Mouse (Mus musculus) ovary, postnatal 14 days (tissue): ENCODE measurements at regions not wholly inside any gene's neighbourhood (a gene's known extent, or its start where the extent isn't known, plus 50 kb on each side); places are given as distances from the start of the nearest gene placed in this dataset.

Experiments
- DNase-seq: peaks from one replicate; pipeline ENCODE4 v3.0.0; 2022; ENCODE audit warnings: low spot score

- no peak for DNase-seq
Observed at GRCm38 (mm10) chr9:116511450-116511849, 336.3 kb upstream of the Tgfbr2 start.

- DNase-seq = no peak
Observed at GRCm38 (mm10) chr9:116507756-116508155, 332.6 kb upstream of the Tgfbr2 start.

GRCm38 (mm10) chr9:116502831-116503230 lies 327.7 kb upstream of the Tgfbr2 start:
- no peak for DNase-seq

- no peak for DNase-seq
Observed at GRCm38 (mm10) chr9:116500951-116501350, 325.8 kb upstream of the Tgfbr2 start.

- DNase-seq = no peak
Observed at GRCm38 (mm10) chr9:116491227-116491626, 316.1 kb upstream of the Tgfbr2 start.

GRCm38 (mm10) chr9:116489787-116490186 lies 314.6 kb upstream of the Tgfbr2 start:
- DNase-seq = peak; percentile 7

GRCm38 (mm10) chr9:116489273-116489672 lies 314.1 kb upstream of the Tgfbr2 start:
- DNase-seq = no peak

GRCm38 (mm10) chr9:116477309-116477708 lies 302.1 kb upstream of the Tgfbr2 start:
- DNase-seq = no peak

GRCm38 (mm10) chr9:116475206-116475955 lies 300.2 kb upstream of the Tgfbr2 start:
- DNase-seq = no peak

- DNase-seq = no peak
Observed at GRCm38 (mm10) chr9:116472855-116473254, 297.7 kb upstream of the Tgfbr2 start.

GRCm38 (mm10) chr9:116468569-116469250 lies 293.6 kb upstream of the Tgfbr2 start:
- peak; percentile 7 for DNase-seq

GRCm38 (mm10) chr9:116466336-116466735 lies 291.2 kb upstream of the Tgfbr2 start:
- no peak for DNase-seq

GRCm38 (mm10) chr9:116464626-116465025 lies 289.5 kb upstream of the Tgfbr2 start:
- no peak for DNase-seq

GRCm38 (mm10) chr9:116462232-116462631 lies 287.1 kb upstream of the Tgfbr2 start:
- no peak for DNase-seq

GRCm38 (mm10) chr9:116460022-116460421 lies 284.9 kb upstream of the Tgfbr2 start:
- no peak for DNase-seq

GRCm38 (mm10) chr9:116452050-116452449 lies 276.9 kb upstream of the Tgfbr2 start:
- DNase-seq = no peak

- DNase-seq = no peak
Observed at GRCm38 (mm10) chr9:116450829-116451228, 275.7 kb upstream of the Tgfbr2 start.

- no peak for DNase-seq
Observed at GRCm38 (mm10) chr9:116447734-116448133, 272.6 kb upstream of the Tgfbr2 start.

- no peak for DNase-seq
Observed at GRCm38 (mm10) chr9:116438580-116438979, 263.4 kb upstream of the Tgfbr2 start.

GRCm38 (mm10) chr9:116434414-116434813 lies 259.3 kb upstream of the Tgfbr2 start:
- DNase-seq = no peak

GRCm38 (mm10) chr9:116429061-116429460 lies 253.9 kb upstream of the Tgfbr2 start:
- no peak for DNase-seq

GRCm38 (mm10) chr9:116428475-116428874 lies 253.3 kb upstream of the Tgfbr2 start:
- DNase-seq = no peak

- no peak for DNase-seq
Observed at GRCm38 (mm10) chr9:116427278-116427677, 252.1 kb upstream of the Tgfbr2 start.
